Mouse (Mus musculus): ENCODE data around the gene Crocc2. TPM values are rescaled to one million over a fixed set of nuclear protein-coding genes. Genes with fewer than 3 reads are reported as not detected.

Gene Crocc2
- 0.10 and 0.11 TPM in 2 replicates for polyA plus RNA-seq (2012; rRNA removed)

GRCm38 (mm10) chr1:93168295-93168775 is at the start of gene Crocc2:
Gene Crocc2, plus strand, starts transcription at chr1:93168725.
- no peak for DNase-seq (ENCODE audit: extremely low spot score in 1 of 2, low spot score in 1 of 2)

GRCm38 (mm10) chr1:93118816-93119215 is 49.7 kb upstream of the Crocc2 start:
- no peak for DNase-seq (ENCODE audit: extremely low spot score in 1 of 2, low spot score in 1 of 2)

GRCm38 (mm10) chr1:93123179-93123854 is 45.2 kb upstream of the Crocc2 start:
- no peak for DNase-seq (ENCODE audit: extremely low spot score in 1 of 2, low spot score in 1 of 2)

- DNase-seq (ENCODE audit: extremely low spot score in 1 of 2, low spot score in 1 of 2), result no peak
These were observed 44.5 kb upstream of the Crocc2 start for GRCm38 (mm10) chr1:93124066-93124465.

- DNase-seq (ENCODE audit: extremely low spot score in 1 of 2, low spot score in 1 of 2), result no peak
These were observed 43.3 kb upstream of the Crocc2 start for GRCm38 (mm10) chr1:93125256-93125655.

- no peak for DNase-seq (ENCODE audit: extremely low spot score in 1 of 2, low spot score in 1 of 2)
These were observed 40.3 kb upstream of the Crocc2 start for GRCm38 (mm10) chr1:93128209-93128608.

- peak; percentile 38 to 86 for DNase-seq (ENCODE audit: extremely low spot score in 1 of 2, low spot score in 1 of 2)
These were observed 39.7 kb upstream of the Crocc2 start for GRCm38 (mm10) chr1:93128710-93129349.

- DNase-seq (ENCODE audit: extremely low spot score in 1 of 2, low spot score in 1 of 2), result no peak
These were observed 38.1 kb upstream of the Crocc2 start for GRCm38 (mm10) chr1:93130242-93130983.

GRCm38 (mm10) chr1:93132676-93133075 is 35.8 kb upstream of the Crocc2 start:
- no peak for DNase-seq (ENCODE audit: extremely low spot score in 1 of 2, low spot score in 1 of 2)

- DNase-seq (ENCODE audit: extremely low spot score in 1 of 2, low spot score in 1 of 2), result no peak
These were observed 33.4 kb upstream of the Crocc2 start, which contains the start of gene Agxt for GRCm38 (mm10) chr1:93135036-93135526. Gene Agxt, plus strand, starts transcription at chr1:93135240.

GRCm38 (mm10) chr1:93138534-93138933 is 30.0 kb upstream of the Crocc2 start:
- no peak for DNase-seq (ENCODE audit: extremely low spot score in 1 of 2, low spot score in 1 of 2)

- peak in 1 of 2 experiments; percentile 56 for DNase-seq (ENCODE audit: extremely low spot score in 1 of 2, low spot score in 1 of 2)
These were observed 28.8 kb upstream of the Crocc2 start for GRCm38 (mm10) chr1:93139713-93140112.

GRCm38 (mm10) chr1:93142871-93143270 is 25.7 kb upstream of the Crocc2 start:
- no peak for DNase-seq (ENCODE audit: extremely low spot score in 1 of 2, low spot score in 1 of 2)

- no peak for DNase-seq (ENCODE audit: extremely low spot score in 1 of 2, low spot score in 1 of 2)
These were observed 24.3 kb upstream of the Crocc2 start for GRCm38 (mm10) chr1:93144176-93144575.

GRCm38 (mm10) chr1:93150907-93151661 is 17.4 kb upstream of the Crocc2 start:
- no peak for DNase-seq (ENCODE audit: extremely low spot score in 1 of 2, low spot score in 1 of 2)

GRCm38 (mm10) chr1:93157566-93157965 is 11.0 kb upstream of the Crocc2 start:
- no peak for DNase-seq (ENCODE audit: extremely low spot score in 1 of 2, low spot score in 1 of 2)

GRCm38 (mm10) chr1:93158916-93159315 is 9.6 kb upstream of the Crocc2 start:
- DNase-seq (ENCODE audit: extremely low spot score in 1 of 2, low spot score in 1 of 2), result no peak

- no peak for DNase-seq (ENCODE audit: extremely low spot score in 1 of 2, low spot score in 1 of 2)
These were observed 8.7 kb upstream of the Crocc2 start for GRCm38 (mm10) chr1:93159566-93160500.

- no peak for DNase-seq (ENCODE audit: extremely low spot score in 1 of 2, low spot score in 1 of 2)
These were observed 7.9 kb upstream of the Crocc2 start, which contains the start of gene 2310007B03Rik for GRCm38 (mm10) chr1:93160501-93161133. Gene 2310007B03Rik, minus strand, starts transcription at chr1:93160948.
